Mouse (Mus musculus): ENCODE measurements around the gene Med26.
A peak's percentile ranks its signal among the peaks of the same experiment; 100 is the strongest.

Gene Med26

DNA sequence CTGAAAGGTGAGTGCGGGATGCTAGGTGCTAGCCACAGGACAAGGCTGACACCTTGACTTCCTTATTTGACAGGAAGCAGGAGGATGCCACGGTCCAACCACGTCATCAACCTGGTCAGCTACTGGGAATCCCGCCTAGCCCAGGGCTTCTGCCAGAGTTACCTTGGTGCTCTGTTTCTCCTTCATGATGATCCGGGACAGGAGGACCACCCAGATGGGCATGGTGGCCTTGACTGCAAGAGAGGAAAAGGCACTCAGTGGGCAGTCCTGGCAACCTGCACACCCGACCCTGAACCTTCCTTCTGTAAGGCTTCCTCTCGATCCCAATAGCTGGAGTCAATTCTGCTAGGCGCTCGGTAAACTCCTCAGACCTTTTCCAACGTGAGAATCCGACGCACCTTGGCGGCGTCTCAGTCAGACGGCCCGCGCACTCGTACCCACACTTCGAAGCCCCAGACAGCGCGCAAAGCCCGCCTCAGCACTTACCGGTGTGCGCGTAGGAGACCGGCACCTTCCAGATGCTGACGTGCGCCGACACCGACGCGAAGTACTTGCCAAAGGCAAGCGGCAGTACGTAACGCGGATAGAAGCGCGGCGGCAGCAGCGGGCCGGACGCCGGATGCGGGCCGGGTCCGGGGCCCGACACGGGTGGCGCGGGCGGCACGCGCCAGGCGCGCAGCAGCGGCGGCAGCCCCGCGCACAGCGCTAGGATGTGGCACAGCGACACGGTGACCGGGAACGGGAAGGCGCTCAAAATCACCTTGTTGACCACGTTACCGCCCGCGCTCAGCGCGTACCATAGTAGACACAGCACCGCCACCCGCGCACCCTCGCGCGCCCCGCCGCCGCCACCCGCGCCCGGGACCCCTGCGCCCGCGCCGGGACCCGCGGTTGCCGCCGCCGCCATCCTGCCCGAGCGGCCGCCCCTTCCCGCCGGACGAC, 56.1 kb downstream of the Med26 start, which contains the start of gene Slc35e1:
Slc35e1 (minus strand) TSS at position 935 of the 942 bp plus-strand sequence.
- peak; percentile 67 for DNase-seq (ENCODE audit: low read depth, low spot score)

DNA sequence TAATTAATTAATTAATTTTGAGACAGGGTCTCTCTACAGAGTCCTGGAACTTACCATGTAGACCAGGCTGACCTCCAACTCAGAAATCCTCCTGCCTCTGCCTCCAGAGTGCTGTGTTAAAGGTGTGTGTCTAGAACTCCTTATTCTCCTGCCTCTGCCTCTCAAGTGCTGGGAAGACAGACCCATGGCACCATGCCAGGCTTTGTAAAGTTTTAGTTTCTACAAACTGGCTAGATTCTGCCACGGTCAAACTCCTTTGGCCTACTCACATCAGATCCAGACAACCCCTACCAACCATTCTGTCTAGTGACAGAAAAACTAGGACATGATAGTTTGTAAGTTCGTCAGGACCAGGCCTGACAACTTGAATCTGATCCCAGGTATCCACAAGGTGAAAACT, 57.1 kb downstream of the Med26 start:
- DNase-seq (ENCODE audit: low read depth, low spot score): no peak

GRCm38 (mm10) chr8:72487014-72487413, 61.1 kb downstream of the Med26 start:
- no peak for DNase-seq (ENCODE audit: low read depth, low spot score)

DNA sequence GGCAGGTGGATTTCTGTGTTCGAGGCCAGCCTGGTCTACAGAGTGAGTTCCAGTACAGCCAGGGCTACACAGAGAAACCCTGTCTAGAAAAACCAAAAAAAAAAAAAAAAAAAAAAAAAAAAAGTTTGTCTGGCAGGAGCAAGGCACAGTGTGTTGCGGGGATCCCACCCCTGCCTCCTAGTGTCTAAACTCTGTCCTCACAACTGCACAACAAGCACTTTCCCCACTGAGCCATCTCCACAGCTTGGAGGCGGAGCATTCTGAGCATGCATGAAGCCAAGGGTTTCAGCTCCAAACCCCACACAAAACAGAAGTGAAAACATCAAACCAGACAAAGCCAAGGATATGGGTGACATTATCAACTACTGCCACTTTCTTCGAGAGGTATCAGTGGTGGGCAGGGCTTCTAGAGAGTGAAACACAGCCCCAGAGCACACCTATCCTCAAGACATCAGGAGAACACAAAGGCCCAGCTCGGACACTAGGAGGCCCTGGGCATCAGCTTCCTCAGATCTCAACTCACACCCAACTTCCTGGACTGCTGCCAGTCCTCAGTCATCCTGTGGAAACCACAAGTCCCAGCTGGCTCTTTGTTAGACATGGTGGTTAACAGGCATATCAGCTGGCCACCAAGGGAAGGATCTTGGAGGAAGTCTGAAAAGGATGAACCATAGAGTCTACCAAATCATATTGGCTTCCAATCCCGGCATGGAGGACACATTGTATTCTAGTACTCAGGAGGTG, 62.4 kb downstream of the Med26 start:
- peak; percentile 58 for DNase-seq (ENCODE audit: low read depth, low spot score)

DNA sequence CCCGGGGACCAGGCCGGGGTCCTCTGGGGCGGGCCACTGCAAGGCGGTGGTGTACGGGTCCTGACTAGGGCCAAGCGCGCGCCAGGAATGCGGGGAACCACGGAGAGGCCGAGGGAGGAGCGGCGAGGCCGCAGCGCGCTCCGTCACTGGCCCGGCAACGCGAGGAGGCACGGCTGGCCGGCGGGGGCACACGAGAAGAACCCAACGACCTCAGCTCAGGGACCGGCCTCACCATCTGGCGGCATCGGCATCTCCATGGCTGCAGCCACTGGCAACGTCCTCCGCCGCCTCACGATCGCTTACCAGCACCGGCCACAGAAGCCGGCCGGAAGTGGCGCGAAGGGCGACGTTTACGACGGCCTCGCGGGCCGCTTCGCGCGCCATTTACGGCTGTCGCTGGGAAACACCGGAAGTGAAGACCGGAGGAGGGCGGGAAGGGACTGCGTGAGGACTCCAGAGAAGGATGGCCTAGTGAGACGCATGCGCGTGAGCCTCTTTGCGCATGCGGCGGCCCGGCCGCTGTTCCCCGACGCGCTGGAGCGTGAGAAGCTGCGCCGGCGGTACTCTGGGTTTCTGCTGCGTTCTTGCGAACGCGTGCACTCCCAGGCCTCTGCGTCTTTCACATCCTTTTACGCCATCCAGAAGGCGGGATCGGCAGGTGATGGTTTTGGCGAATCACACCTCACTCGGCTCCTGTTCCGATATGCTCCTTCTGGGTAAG, 73.1 kb downstream of the Med26 start, which contains the start of gene Cherp:
Cherp (minus strand) TSS at position 401 of the 721 bp plus-strand sequence.
- peak; percentile 100 for DNase-seq (ENCODE audit: low read depth, low spot score)

DNA sequence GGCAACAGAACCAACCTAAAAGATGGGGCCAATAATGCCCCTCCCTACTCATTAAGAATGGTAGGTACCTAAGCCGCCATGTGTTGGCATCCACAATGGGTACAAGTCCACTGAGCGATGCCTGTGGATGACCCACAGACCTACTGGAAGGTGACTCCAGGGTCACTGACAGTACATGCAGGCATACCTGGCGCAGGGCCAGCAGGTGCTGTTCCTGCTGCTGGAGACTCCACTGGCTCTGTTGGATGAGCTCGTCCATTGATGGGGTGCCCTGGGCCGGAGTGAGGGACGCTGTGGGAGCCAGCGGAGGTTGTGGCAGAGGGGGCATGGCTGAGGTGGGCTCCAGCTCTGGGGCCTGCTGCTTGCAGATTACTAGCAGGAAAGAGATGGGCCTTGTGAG, 77.4 kb downstream of the Med26 start:
- DNase-seq (ENCODE audit: low read depth, low spot score): no peak

DNA sequence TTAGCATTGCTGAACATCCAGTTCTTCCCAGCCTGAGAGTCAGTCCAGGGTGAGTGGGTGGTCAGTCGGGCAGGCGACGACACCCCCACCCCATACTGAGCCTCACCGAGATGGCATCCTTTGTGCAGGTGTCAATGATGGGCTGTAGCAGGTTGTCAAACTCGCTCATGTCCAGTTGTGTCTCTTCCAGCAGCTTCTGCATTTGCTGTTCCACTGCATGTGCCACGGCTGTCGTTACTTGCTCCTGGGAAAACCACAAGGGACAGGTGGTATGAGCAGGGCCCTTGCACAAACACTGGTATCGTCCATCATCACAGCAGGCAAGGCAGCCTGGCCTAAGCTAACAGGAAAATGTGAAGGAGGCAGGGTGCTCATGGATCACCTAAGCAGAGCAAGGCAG, 78.1 kb downstream of the Med26 start:
- DNase-seq (ENCODE audit: low read depth, low spot score): no peak

- no peak for DNase-seq (ENCODE audit: low read depth, low spot score)
Observed at GRCm38 (mm10) chr8:72469243-72469642, 78.8 kb downstream of the Med26 start.

GRCm38 (mm10) chr8:72464211-72464610, 83.9 kb downstream of the Med26 start:
- DNase-seq (ENCODE audit: low read depth, low spot score): no peak

GRCm38 (mm10) chr8:72459881-72460533, 88.1 kb downstream of the Med26 start:
- no peak for DNase-seq (ENCODE audit: low read depth, low spot score)

GRCm38 (mm10) chr8:72458457-72458856, 89.6 kb downstream of the Med26 start:
- DNase-seq (ENCODE audit: low read depth, low spot score): no peak

DNA sequence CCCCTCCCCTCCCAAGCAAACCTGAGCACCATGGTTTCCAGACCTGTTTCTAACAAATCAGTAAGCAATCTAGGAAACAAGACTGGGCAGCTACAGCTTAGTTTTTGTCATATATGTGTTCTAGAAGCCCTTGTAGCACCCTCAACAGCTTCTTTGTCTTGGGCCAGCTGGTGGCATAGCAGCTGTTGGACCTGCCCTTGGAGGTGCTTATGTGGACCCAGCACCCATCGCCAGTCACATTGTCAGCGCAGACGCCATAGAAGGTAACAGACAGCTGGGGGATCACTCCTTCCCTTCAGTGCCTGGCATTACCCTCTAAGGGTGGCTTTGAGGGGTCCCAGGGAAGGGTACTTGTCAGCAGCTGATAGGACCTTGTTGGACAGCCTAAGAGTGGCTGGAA, 90.3 kb downstream of the Med26 start:
- no peak for DNase-seq (ENCODE audit: low read depth, low spot score)

GRCm38 (mm10) chr8:72455317-72455716, 92.8 kb downstream of the Med26 start:
- DNase-seq (ENCODE audit: low read depth, low spot score): no peak

GRCm38 (mm10) chr8:72453904-72454303, 94.2 kb downstream of the Med26 start:
- peak; percentile 82 for DNase-seq (ENCODE audit: low read depth, low spot score)

DNA sequence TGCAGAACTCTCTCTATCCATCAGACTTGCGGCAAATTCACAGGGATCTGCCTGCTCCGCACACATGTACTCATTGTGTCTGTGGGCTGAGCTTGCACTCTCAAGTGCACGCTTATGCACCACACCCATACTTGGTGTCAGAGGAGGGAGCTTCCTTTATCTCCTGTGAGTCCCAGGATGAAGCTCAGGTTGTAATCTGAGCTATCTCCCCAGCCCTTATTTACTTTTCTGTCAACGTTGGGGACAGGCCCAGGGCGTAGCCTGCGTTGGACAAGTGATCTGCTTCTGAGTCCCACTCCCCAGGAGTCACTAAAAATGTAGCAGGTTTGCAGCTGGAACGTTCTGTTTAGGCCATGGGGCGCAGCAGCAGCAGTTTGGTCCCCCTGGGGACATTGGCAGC, 96.6 kb downstream of the Med26 start:
- DNase-seq (ENCODE audit: low read depth, low spot score): no peak

- no peak for DNase-seq (ENCODE audit: low read depth, low spot score)
Observed at GRCm38 (mm10) chr8:72445071-72445470, 103.0 kb downstream of the Med26 start.

Data from ZHBTc4 (cell line).